Mouse (Mus musculus) gastrocnemius, postnatal 4 days (tissue): ENCODE data around the gene Chd2. TPM values are rescaled to one million over a fixed set of nuclear protein-coding genes. Genes with fewer than 3 reads are reported as not detected.
"Not testable (repeated sequence)": the region's sequence is repeated elsewhere in the genome, so short reads cannot be mapped to it uniquely, and the experiment has no call there.

Experiments used
- DNase-seq, 2 experiments: peaks; one replicate each; pipeline ENCODE4 v3.0.0; 2021 to 2022; ENCODE audit warnings: low spot score in 2 of 2, mixed read lengths in 2 of 2
- long read RNA-seq, 2 experiments: library from polyadenylated mRNA; stranded (forward); transcript quantifications; one replicate each; pipeline ENCODE4 v2.0.0; 2021
- total RNA-seq, 2 experiments: library from RNA; stranded (reverse); gene quantifications; 2 replicates each; pipeline ENCODE4 v1.2.3; 2021

The Chd2 gene
- total RNA-seq, result 10 to 100 TPM; 54.1 to 72.1 TPM
- long read RNA-seq, experiment 1, partial matches to known transcripts, result 0 of 6 reads
- long read RNA-seq, experiment 1, other reads (novel, unspliced or antisense), result 4 of 6 reads
- long read RNA-seq, experiment 2, partial matches to known transcripts, result 1 of 8 reads
- long read RNA-seq, experiment 2, other reads (novel, unspliced or antisense), result 6 of 8 reads

DNA sequence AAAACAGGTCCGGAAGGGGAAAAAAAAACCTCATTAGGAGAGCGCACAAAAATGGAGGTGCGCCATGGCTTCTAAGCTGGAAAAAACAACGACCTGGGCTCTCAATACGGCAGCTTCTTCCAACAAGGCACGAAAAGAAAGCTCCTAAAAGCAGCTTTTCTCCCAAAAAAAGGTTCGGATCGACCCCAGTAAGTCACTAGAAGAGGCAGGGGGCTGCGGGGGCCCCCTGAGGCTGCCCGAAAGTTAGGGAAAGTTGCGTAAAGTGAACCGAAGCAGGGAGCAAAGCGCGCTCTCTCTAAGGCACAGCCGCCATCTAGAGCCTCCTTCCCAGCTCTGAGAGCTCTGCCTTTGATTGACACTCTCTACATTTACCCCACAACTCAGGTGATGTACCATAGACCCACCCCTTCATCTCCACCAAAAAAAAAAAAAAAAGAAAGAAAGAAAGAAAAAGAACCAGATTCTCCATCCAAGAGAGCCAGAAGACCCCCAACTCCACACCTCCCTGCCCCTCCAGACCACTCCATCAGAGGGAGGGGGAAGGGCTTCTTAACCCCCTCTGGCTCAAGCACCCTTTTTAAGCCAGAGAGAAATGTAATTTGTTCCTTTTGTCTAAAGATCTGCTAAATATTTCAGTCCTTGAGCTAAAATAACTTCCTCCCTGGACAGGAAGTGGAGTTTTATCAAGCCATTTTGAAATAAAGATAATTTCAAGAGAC lies at the start of gene Chd2:
TSS of gene Chd2 (minus strand) at position 419 of the 719 bp plus-strand sequence.
- peak in 1 of 2 experiments; percentile 65 for DNase-seq

DNA sequence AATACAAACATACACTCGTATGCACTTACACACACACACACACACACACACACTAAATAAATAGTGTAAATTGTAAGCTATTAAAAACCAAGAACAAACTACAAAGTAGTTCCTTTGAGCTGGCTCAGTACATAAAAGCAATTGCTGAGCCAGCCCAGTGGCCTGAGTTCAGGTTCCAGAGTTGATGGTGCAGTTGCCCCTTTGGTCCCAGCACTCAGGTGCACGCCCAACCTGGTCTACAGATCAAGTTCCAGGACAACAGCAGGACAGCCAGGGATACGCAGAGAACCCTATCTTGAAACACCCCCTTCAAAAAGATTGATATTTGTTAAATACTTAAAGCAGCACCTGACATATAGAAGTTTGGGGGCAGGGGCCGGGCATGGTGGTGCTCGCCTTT lies 49.1 kb upstream of the Chd2 start:
- no peak for DNase-seq

- DNase-seq, result no peak
Measured at GRCm38 (mm10) chr7:73589208-73589771, 47.7 kb upstream of the Chd2 start.

DNA sequence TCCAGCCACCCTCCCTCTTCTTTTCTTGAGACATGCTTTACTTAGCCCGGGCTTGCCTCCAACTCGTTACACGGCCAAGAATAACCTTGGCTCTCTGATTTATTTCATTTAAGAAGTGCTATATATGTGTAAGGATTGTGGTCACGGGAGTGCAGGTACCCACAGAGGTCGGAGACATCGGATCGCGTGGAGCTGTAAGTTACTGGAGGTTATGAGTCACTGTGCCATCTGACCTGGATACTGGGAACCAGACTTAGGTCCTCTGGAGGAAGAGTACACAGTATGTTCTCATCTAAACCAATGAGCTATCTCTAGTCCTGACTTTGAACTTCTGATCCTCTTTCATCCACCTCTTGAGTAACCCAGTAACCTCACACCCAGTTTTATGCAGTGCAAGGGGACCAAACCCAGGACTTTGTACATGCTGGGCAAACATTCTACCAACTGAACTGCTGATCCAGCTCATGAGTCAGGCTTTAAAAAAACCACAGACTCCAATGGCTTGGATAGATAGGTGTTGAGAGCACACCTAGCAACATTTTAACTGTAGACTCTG lies 46.8 kb upstream of the Chd2 start:
- no peak for DNase-seq

- no peak for DNase-seq
Measured at GRCm38 (mm10) chr7:73586717-73587116, 45.1 kb upstream of the Chd2 start.

DNA sequence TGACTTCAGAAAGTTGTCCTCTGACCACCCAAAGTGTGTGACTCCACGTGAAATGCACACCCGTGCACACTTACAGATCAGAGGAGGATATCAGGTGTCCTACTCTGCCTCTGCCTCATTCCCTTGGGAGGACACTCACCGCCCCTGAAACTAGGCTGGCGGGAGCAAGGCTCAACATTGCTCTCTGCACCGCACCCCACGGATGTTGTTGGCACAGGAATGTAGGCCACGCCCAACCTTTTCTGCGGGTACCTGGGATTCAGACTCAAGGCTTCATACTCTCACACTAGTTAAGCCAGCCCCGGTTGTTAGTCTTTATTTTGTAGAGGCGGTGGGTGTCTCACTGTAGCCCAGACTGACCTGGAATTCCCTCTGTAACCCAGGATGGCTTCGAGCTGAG lies 44.6 kb upstream of the Chd2 start:
- DNase-seq, result no peak

DNA sequence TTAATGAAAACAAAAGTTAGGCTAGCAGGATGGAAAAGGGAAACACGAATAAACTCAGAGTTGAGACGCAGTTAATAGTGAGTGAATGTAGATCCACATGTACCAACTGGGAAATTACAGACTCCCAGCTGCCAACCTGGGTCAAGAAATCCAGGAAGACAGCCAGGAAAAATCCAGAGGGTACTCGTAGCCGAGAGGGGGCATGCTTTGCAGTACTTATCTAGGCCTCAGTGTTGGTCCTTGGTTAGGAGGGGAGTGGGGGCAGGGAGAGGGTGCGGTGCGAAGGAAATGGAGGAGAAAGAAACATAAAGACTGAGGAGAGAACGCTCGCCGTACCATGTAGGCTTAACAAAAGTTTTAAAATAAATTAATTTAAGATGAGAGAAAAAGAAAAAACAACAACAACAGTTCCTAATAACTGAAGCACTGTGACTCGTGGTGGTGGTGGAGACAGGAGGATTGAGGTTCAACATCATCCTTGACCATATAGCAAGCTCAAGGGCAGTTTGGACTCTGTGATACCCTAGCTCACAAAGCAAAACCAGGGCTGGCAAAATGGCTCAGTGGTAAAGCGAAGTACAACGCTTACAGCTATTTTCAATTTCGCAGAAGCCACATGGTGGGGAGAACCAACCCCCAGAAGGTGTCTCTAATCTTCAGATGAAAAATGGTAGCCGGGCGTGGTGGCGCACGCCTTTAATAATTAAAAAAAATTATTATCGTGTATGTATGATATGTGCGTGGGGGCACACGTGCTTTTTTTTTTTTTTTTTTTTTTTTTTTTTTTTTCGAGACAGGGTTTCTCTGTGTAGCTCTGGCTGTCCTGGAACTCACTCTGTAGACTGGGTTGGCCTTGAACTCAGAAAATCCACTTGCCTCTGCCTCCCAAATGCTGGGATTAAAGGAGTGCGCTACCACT lies 43.7 kb upstream of the Chd2 start:
- DNase-seq, result no peak

- peak in 1 of 2 experiments; percentile 68 for DNase-seq
Measured at GRCm38 (mm10) chr7:73584009-73584995, 42.7 kb upstream of the Chd2 start.

- DNase-seq, result no peak
Measured at GRCm38 (mm10) chr7:73583400-73583799, 41.8 kb upstream of the Chd2 start.

GRCm38 (mm10) chr7:73581836-73582375 lies 40.3 kb upstream of the Chd2 start:
- DNase-seq, result no peak

GRCm38 (mm10) chr7:73579072-73579731 lies 37.6 kb upstream of the Chd2 start:
- DNase-seq, result no peak

- DNase-seq, result no peak
Measured at GRCm38 (mm10) chr7:73577888-73578421, 36.3 kb upstream of the Chd2 start.

- no peak for DNase-seq
Measured at GRCm38 (mm10) chr7:73576101-73576936, 34.7 kb upstream of the Chd2 start.

GRCm38 (mm10) chr7:73575257-73575656 lies 33.6 kb upstream of the Chd2 start:
- DNase-seq, result no peak

DNA sequence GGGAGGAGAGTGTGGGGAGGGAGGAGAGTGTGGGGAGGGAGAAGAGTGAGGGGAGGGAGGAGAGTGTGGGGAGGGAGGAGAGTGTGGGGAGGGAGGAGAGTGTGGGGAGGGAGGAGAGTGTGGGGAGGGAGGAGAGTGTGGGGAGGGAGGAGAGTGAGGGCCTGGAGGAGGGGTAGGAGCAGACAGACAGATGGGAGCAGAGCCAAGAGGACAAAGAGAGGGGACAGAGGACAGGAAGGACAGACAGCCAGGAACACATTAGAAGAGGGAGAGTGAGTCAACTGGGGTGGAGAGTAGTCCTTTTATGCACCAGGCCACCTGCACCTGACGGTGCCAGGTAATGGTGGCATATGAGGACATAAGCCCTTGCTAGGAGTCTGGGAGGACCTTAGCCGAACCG lies 33.0 kb upstream of the Chd2 start:
- DNase-seq, result not testable (repeated sequence)

DNA sequence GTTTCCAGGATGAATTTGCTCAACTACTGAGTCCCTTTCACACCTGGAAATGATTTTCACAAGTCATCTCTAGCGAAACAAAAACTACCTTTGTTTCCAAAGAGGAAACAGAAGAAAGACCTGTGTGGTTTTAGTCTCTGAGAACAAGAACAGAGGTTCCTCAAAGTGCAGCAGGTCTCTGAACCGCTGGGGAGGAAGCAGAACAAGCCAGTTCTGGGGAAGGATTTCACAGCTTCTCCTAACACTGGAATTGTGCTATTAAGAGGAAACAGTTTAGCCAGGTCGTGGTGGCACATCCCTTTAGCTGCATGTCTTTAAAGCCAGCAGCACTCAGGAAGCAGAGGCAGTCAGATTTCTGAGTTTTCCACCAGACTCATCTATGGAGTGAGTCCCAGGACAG lies 30.9 kb upstream of the Chd2 start:
- DNase-seq, result no peak

GRCm38 (mm10) chr7:73568801-73569403 lies 27.3 kb upstream of the Chd2 start:
- no peak for DNase-seq

- no peak for DNase-seq
Measured at GRCm38 (mm10) chr7:73567754-73568161, 26.1 kb upstream of the Chd2 start.
